Mouse (Mus musculus) erythroblast, embryonic 14.5 days (primary cell): ENCODE data around the gene Meis2.

Experiments
- GATA1 ChIP-seq: IDR thresholded peaks from 2 replicates; pipeline ENCODE4 v1.6.1; 2012; ENCODE audit warnings: low read length, inconsistent platforms, mixed read lengths
- TAL1 ChIP-seq: IDR thresholded peaks from 3 replicates; pipeline ENCODE4 v1.6.1; 2012; ENCODE audit warnings: low read length, inconsistent platforms, mixed read lengths

- no peak for TF ChIP-seq TAL1
- no peak for TF ChIP-seq GATA1
These were observed 80.7 kb downstream of the Meis2 start for GRCm38 (mm10) chr2:115984952-115985351.
